Mouse (Mus musculus) cerebellum, adult (tissue): ENCODE results near the gene Agfg2.
"Not testable (repeated sequence)": the region's sequence is repeated elsewhere in the genome, so short reads cannot be mapped to it uniquely, and the experiment has no call there.

Experiments used
- ATAC-seq: cut with Nextera tagmentation; 2 replicates; pipeline ENCODE4 v1.9.2; 2017; ENCODE audit warnings: mild to moderate bottlenecking, moderate library complexity, mixed read lengths; ENCODE audit not compliant: insufficient number of reproducible peaks, low FRiP score, low TSS enrichment

Gene Agfg2

GRCm38 (mm10) chr5:137647827-137648601, 36.5 kb downstream of the Agfg2 start:
- no peak for ATAC-seq

- no peak for ATAC-seq
These were observed 38.9 kb downstream of the Agfg2 start, which contains the start of gene Irs3 for GRCm38 (mm10) chr5:137645652-137646091. TSS of gene Irs3 (minus strand) at chr5:137645714.

GRCm38 (mm10) chr5:137645091-137645651, 39.4 kb downstream of the Agfg2 start:
- ATAC-seq: no peak

GRCm38 (mm10) chr5:137644484-137644883, 40.0 kb downstream of the Agfg2 start:
- no peak for ATAC-seq

GRCm38 (mm10) chr5:137642886-137643285, 41.6 kb downstream of the Agfg2 start:
- ATAC-seq: no peak

- no peak for ATAC-seq
These were observed 43.5 kb downstream of the Agfg2 start, which contains the start of gene Sap25 for GRCm38 (mm10) chr5:137641054-137641453. TSS of gene Sap25 (plus strand) at chr5:137641334.

GRCm38 (mm10) chr5:137639472-137639871, 45.1 kb downstream of the Agfg2 start:
- ATAC-seq: no peak

GRCm38 (mm10) chr5:137633397-137634084, 51.0 kb downstream of the Agfg2 start:
- ATAC-seq: no peak

- ATAC-seq: no peak
These were observed 52.9 kb downstream of the Agfg2 start for GRCm38 (mm10) chr5:137631591-137631990.

- ATAC-seq: no peak
These were observed 53.4 kb downstream of the Agfg2 start for GRCm38 (mm10) chr5:137631171-137631570.

- ATAC-seq: no peak
These were observed 53.9 kb downstream of the Agfg2 start for GRCm38 (mm10) chr5:137630602-137631001.

GRCm38 (mm10) chr5:137629906-137630545, 54.5 kb downstream of the Agfg2 start:
- no peak for ATAC-seq

- peak; percentile 1; the same call in 1 of the 2 replicates for ATAC-seq
These were observed 55.2 kb downstream of the Agfg2 start for GRCm38 (mm10) chr5:137629306-137629721.

- peak; percentile 98 for ATAC-seq
These were observed 55.8 kb downstream of the Agfg2 start, which contains the start of the genes Fbxo24, Lrch4 and Gm20605 for GRCm38 (mm10) chr5:137628498-137629305. TSS of gene Fbxo24 (minus strand) at chr5:137629002. TSS of gene Lrch4 (plus strand) at chr5:137629121. TSS of gene Gm20605 (plus strand) at chr5:137629175.

- ATAC-seq: no peak
These were observed 56.5 kb downstream of the Agfg2 start for GRCm38 (mm10) chr5:137627991-137628390.

GRCm38 (mm10) chr5:137623937-137624530, 60.5 kb downstream of the Agfg2 start:
- no peak for ATAC-seq

GRCm38 (mm10) chr5:137615347-137615746, 69.2 kb downstream of the Agfg2 start:
- no peak for ATAC-seq

- not testable (repeated sequence) for ATAC-seq
These were observed 69.6 kb downstream of the Agfg2 start for GRCm38 (mm10) chr5:137614921-137615320.

GRCm38 (mm10) chr5:137613550-137613949, 71.0 kb downstream of the Agfg2 start, which contains the start of gene Pcolce:
TSS of gene Pcolce (minus strand) at chr5:137613784.
- ATAC-seq: no peak
